Mouse (Mus musculus) effector memory CD4-positive, alpha-beta T cell, adult 5 months (primary cell): Measurements from ENCODE around the gene Ppara. TPM values are rescaled to one million over a fixed set of nuclear protein-coding genes. Genes with fewer than 3 reads are reported as not detected.

Experiments
- polyA plus RNA-seq: library from polyadenylated mRNA; unstranded; fragments of 100-300 nt; shearing (Covaris generic); gene quantifications from one replicate; pipeline ENCODE4 v1.2.1, GENCODE M21; 2017

Ppara gene
- 0.94 TPM for polyA plus RNA-seq

GRCm38 (mm10) chr15:85734571-85735033 lies at the start of gene Ppara:
TSS of gene Ppara (plus strand) at chr15:85734983.

DNA sequence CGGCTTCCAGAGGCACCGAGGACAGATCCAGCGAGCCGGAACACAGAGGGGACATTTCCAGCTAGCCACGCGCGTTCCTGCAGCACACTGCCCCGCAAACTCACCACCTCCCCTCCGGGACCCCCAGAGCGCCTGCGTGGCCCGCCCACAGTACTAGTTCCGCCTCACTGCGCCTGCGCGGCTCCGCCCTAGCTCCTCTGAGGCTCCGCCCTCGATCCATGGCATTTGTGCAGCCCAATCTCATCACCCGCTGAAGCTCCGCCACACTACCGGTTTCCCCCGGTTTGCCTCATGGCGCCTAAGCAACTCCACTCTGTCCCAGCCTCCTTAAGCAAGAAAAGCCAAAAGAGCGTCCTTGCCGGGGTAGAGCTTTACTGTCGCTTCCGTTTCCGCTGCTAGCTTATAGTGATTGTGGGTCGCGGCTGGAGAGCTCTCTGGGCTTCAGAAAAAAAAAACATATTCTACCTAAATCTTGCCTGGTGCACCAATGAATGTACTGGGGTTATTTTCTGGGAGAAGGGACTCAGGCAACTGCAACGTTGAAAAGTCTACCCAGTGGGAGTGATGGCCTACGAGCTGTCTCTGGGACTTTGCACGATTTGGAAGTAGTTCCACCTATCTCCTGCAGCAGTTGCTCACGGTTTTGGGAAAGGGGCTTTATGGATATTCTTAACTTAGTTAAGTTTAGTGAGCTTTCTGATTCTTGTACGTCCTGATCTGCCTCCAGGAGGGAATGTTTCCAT lies 76.9 kb downstream of the Ppara start, which contains the start of gene Cdpf1:
TSS of gene Cdpf1 (minus strand) at position 163 of the 743 bp plus-strand sequence.

DNA sequence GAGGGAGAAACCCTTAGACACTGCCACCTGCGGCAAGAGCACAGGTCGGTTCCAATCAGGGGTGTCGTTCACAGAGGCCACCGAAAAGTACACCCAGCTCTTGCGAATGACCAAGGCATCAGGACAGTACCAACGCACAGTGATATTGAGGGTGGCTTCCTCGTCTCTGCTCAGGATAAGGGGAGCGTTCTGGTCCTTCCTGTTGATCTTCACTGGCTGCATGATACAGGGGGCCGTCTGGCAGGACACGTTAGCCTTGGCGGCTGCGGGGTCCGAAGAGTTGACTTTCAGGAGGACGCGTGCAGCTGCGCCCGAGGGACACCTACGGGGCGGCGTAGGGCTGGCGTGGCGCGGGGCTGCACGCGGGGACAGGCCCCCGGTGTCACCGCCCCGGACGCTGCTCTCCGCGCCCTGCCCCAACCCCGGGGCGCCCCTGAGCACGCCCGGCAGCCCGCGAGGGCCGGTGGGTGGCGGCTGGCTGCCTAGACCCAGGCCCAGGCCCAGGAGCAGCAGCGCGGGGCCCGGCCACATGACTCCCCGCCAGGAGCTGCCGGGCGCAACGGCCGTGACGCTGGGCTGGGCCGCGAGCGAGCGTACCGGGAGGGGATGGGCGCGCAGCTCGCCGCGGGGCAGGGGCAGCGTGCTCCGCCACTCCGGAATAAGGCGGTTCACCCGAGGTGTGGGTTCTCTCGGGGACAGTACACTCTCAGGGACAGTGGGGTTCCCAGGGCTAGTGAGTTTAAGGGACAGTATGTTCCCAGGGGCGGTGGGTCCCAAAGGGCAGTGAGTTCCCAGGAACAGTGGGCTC lies 86.6 kb downstream of the Ppara start, which contains the start of gene Pkdrej:
TSS of gene Pkdrej (minus strand) at position 532 of the 808 bp plus-strand sequence.

DNA sequence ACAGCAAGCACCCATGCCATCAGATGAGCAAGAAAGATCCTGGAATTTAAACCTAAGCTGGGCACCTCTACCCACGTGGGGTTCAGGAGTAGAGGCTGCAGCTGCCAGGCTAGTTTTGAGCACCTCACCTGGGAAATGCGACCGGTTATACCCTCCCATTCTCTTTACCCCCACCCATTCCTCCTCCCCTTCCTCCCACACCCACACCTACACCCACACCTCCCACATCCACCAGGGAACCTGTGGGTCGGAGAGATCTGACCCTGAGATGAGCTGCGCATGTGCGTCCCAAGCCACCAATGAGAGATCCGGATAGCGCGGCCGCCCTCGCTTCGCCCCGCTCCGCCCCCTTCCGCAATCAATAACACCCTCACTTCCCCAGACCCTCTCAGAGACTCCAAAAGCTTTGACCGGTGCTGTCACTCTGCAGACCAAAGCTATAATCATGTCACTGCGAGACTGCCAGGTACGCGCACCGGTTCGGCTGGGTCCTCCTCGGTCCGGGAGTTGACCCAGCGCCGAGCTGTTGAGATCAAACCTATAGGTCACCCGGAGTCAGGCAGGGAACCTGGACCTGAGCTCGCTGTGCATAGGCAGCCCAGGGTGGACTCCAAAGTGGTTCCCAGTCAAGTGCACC lies 97.3 kb downstream of the Ppara start, which contains the start of gene Ttc38:
TSS of gene Ttc38 (plus strand) at position 353 of the 637 bp plus-strand sequence.

Other genes with a start within 250 kb of the Ppara start
- not detected for gene 7530416G11Rik, start 231.8 kb upstream of the Ppara start, polyA plus RNA-seq
- gene Wnt7b, start 152.5 kb upstream of the Ppara start, polyA plus RNA-seq, result not detected
- gene Cdpf1, start 76.7 kb downstream of the Ppara start, polyA plus RNA-seq, result 19.1 TPM
- not detected for gene Pkdrej, start 86.8 kb downstream of the Ppara start, polyA plus RNA-seq
- gene Ttc38, start 97.3 kb downstream of the Ppara start, polyA plus RNA-seq, result 11.5 TPM
- gene Gtse1, start 124.8 kb downstream of the Ppara start, polyA plus RNA-seq, result 1.0 TPM
- gene Trmu, start 144.3 kb downstream of the Ppara start, polyA plus RNA-seq, result 21.4 TPM